9 mouse cellular contexts compared by ENCODE assay signal in genomic region chr13:97757033-97757432, GRCm38 (mm10). TPM values are rescaled to one million over a fixed set of nuclear protein-coding genes. Genes with fewer than 3 reads are reported as not detected.
A peak's percentile ranks its signal among the peaks of the same experiment; 100 is the strongest.
DNase-seq lines count a peak whose midpoint lies in the region; ATAC-seq and TF ChIP-seq lines count a peak whose summit lies in the region.
"Had no signal": no experiment of that assay in that cellular context is flagged by ENCODE, and none has a peak within 500 bp of the region (broad histone marks: within the 10 kb centered on the region; RNA-seq: fewer than 3 reads in every experiment).

No protein-coding gene starts in this region.

- H3K4me1 ChIP-seq in lung, postnatal 0 days (ENCODE audit: insufficient read depth, low read depth, low read length) = no peaks in the 10 kb centered on the region
- no peaks in the 10 kb centered on the region for H3K4me1 ChIP-seq in lung, adult 2 months (ENCODE audit: control insufficient read depth, insufficient read depth, low read length)
- H3K4me1 ChIP-seq in heart, embryonic 15.5 days (replicated peaks) = peaks cover 6% of the 10 kb centered on the region; the same call in 1 of the 2 replicates

- H3K27ac ChIP-seq in lung, postnatal 0 days (ENCODE audit: low read length) = no peak overlapping the region
- peak overlapping the region; percentile 7; the same call in 1 of the 2 replicates for H3K27ac ChIP-seq in heart, embryonic 15.5 days

- no peaks in the 10 kb centered on the region for H3K9me3 ChIP-seq in lung, postnatal 0 days (ENCODE audit: low read length)
- no peaks in the 10 kb centered on the region for H3K9me3 ChIP-seq in heart, embryonic 15.5 days (replicated peaks)
- H3K9me3 ChIP-seq: liver, embryonic 13.5 days had no signal

- no peaks in the 10 kb centered on the region for H3K36me3 ChIP-seq in lung, postnatal 0 days (ENCODE audit: insufficient read depth, low read length)
- no peaks in the 10 kb centered on the region for H3K36me3 ChIP-seq in heart, embryonic 15.5 days
- H3K36me3 ChIP-seq: liver, embryonic 13.5 days had no signal

- no peak for TF ChIP-seq POLR2A in lung, adult 2 months (IDR thresholded peaks at IDR 0.05; ENCODE audit: borderline replicate concordance, extremely low read depth, low read depth, low read length)

- H3K9ac ChIP-seq in lung, postnatal 0 days (replicated peaks; ENCODE audit: low read depth) = no peak overlapping the region
- no peak overlapping the region for H3K9ac ChIP-seq in heart, embryonic 15.5 days
- H3K9ac ChIP-seq: liver, embryonic 13.5 days had no signal

- DNase-seq in adrenal gland, postnatal 25 days = peak; percentile 9
- DNase-seq in adrenal gland, postnatal 4 days (ENCODE audit: low spot score in 2 of 2) = no peak
- peak; percentile 52 for DNase-seq in lung, postnatal 0 days (ENCODE audit: low spot score)
- DNase-seq in lung, adult 2 months = no peak
- peak; percentile 54 to 79 for DNase-seq in lung, postnatal 4 days
- DNase-seq in urinary bladder, adult 18-20 months (ENCODE audit: low spot score in 2 of 2) = no peak
- DNase-seq in spleen, postnatal 14 days (ENCODE audit: low spot score in 2 of 2) = no peak
- DNase-seq: liver, embryonic 13.5 days had no signal

- H3K4me3 ChIP-seq in lung, postnatal 0 days (ENCODE audit: low read depth, low read length) = no peak overlapping the region
- H3K4me3 ChIP-seq in lung, adult 2 months (replicated peaks; ENCODE audit: extremely low read depth, low read depth, low read length) = no peak overlapping the region
- no peak overlapping the region for H3K4me3 ChIP-seq in heart, embryonic 15.5 days
- H3K4me3 ChIP-seq: liver, embryonic 13.5 days had no signal

- no peak for ATAC-seq in lung, postnatal 0 days
- ATAC-seq in heart, embryonic 15.5 days (replicated peaks; ENCODE audit: insufficient number of reproducible peaks, insufficient read depth, low FRiP score, low read depth) = no peak

- 52% methylated on average over 4 of the region's 4 CpGs for WGBS in lung, postnatal 0 days
- WGBS in lung, adult 2 months = 55% methylated on average over 4 of the region's 4 CpGs
- 51% methylated on average over 4 of the region's 4 CpGs for WGBS in heart, embryonic 15.5 days

- TF ChIP-seq CTCF in lung, postnatal 0 days (IDR thresholded peaks at IDR 0.05) = no peak
- TF ChIP-seq CTCF in lung, adult 2 months (IDR thresholded peaks at IDR 0.05; ENCODE audit: insufficient read depth, low read length) = no peak

- no peak for TF ChIP-seq EP300 in lung, postnatal 0 days (IDR thresholded peaks at IDR 0.05)

- H3K4me2 ChIP-seq in lung, postnatal 0 days (replicated peaks; ENCODE audit: low read depth, low read length) = no peak overlapping the region
- H3K4me2 ChIP-seq in heart, embryonic 15.5 days = no peak overlapping the region
- H3K4me2 ChIP-seq: liver, embryonic 13.5 days had no signal

- no peaks in the 10 kb centered on the region for H3K27me3 ChIP-seq in lung, postnatal 0 days (replicated peaks; ENCODE audit: insufficient read depth, low read length)
- no peaks in the 10 kb centered on the region for H3K27me3 ChIP-seq in heart, embryonic 15.5 days
- H3K27me3 ChIP-seq: liver, embryonic 13.5 days had no signal

RNA-seq across cellular contexts. Expression of gene Gm10260, which starts 3.4 kb away (rescaled TPM):
- 197 and 259 TPM in 2 replicates for total RNA-seq in adrenal gland, postnatal 25 days (2021)
- 100 to 1,000 TPM; 347 to 381 TPM for total RNA-seq in adrenal gland, postnatal 4 days (2021)
- 5.8 and 7.2 TPM in 2 replicates for polyA plus RNA-seq in lung, postnatal 0 days (2015; fragmentation: Nextera tagmentation; extraction: Ambion mirVana)
- polyA plus RNA-seq in lung, adult 2 months (2012; rRNA removed) = 1.2 and 1.5 TPM in 2 replicates
- polyA plus RNA-seq in heart, embryonic 15.5 days (2015; fragmentation: Nextera tagmentation; extraction: Ambion mirVana) = 2.2 and 2.4 TPM in 2 replicates

Comparison
In these comparisons a context has a peak if more than half of its experiments do, and no peak if none do; other contexts are left out.
1. DNase-seq: peak in adrenal gland, postnatal 25 days (single experiment), lung, postnatal 0 days (single experiment) and lung, postnatal 4 days (2 of 2); none in adrenal gland, postnatal 4 days (0 of 2), lung, adult 2 months (single experiment), urinary bladder, adult 18-20 months (0 of 2) and spleen, postnatal 14 days (0 of 2).